Comparison of ENCODE assay signal across 8 mouse cellular contexts in the genomic region with DNA sequence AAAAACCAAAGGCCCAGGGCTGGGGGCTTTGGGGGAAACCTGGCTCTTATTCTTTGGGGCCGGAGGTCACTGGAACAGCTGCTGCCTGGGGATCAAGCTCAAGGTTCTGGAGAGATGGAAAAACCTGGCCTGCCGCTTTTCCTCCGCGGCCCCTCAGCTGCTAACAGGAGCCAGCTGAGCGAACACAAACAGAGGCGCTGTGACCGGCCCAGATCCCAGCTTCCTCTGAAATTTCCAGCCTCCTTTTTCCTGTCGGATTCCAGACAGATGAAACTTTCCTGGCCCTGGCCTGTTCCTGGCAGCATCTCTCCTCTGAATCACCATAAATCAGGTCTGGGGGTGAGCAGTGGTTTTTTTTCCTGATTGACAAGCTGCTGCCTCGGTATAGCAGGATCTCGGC. TPM values are rescaled to one million over a fixed set of nuclear protein-coding genes. Genes with fewer than 3 reads are reported as not detected.
DNase-seq lines count a peak whose midpoint lies in the region; ATAC-seq lines count a peak whose summit lies in the region.

No protein-coding gene starts in this region.

- H3K4me2 ChIP-seq in heart, embryonic 12.5 days: peak overlapping the region; percentile 33
- peak overlapping the region; percentile 31 for H3K4me2 ChIP-seq in kidney, embryonic 16.5 days (replicated peaks; ENCODE audit: low read depth, low read length)
- 0 out of 2 replicates have a peak overlapping the region, but pooled peaks have one; percentile 2 for H3K4me2 ChIP-seq in neural tube, embryonic 15.5 days

- H3K4me1 ChIP-seq in heart, embryonic 12.5 days (replicated peaks): peaks cover 39% of the 10 kb centered on the region
- peaks cover 27% of the 10 kb centered on the region for H3K4me1 ChIP-seq in kidney, embryonic 16.5 days (ENCODE audit: insufficient read depth, low read length)
- peaks cover 24% of the 10 kb centered on the region for H3K4me1 ChIP-seq in neural tube, embryonic 15.5 days

- 16% methylated on average over 10 of the region's 10 CpGs for WGBS in heart, embryonic 12.5 days
- WGBS in kidney, embryonic 16.5 days: 3% methylated on average over 10 of the region's 10 CpGs
- 18% methylated on average over 10 of the region's 10 CpGs for WGBS in neural tube, embryonic 15.5 days

- H3K27ac ChIP-seq in heart, embryonic 12.5 days (ENCODE audit: poor library complexity, severe bottlenecking): peak overlapping the region; percentile 80
- H3K27ac ChIP-seq in kidney, embryonic 16.5 days (ENCODE audit: low read length): peak overlapping the region; percentile 66
- no peak overlapping the region; the same call in 1 of the 2 replicates for H3K27ac ChIP-seq in neural tube, embryonic 15.5 days (replicated peaks)

- peak; percentile 68 for ATAC-seq in heart, embryonic 12.5 days (ENCODE audit: insufficient number of reproducible peaks, low FRiP score)
- ATAC-seq in kidney, embryonic 16.5 days (ENCODE audit: low FRiP score, low TSS enrichment): peak; percentile 74; the same call in 1 of the 2 replicates
- ATAC-seq in neural tube, embryonic 15.5 days (ENCODE audit: low FRiP score): no peak

- no peaks in the 10 kb centered on the region for H3K36me3 ChIP-seq in heart, embryonic 12.5 days
- no peaks in the 10 kb centered on the region for H3K36me3 ChIP-seq in kidney, embryonic 16.5 days (ENCODE audit: insufficient read depth, low read length)
- no peaks in the 10 kb centered on the region for H3K36me3 ChIP-seq in neural tube, embryonic 15.5 days

- no peaks in the 10 kb centered on the region for H3K27me3 ChIP-seq in heart, embryonic 12.5 days (replicated peaks)
- H3K27me3 ChIP-seq in kidney, embryonic 16.5 days (ENCODE audit: insufficient read depth, low read length): no peaks in the 10 kb centered on the region
- peaks cover 3% of the 10 kb centered on the region for H3K27me3 ChIP-seq in neural tube, embryonic 15.5 days (replicated peaks)

- H3K9ac ChIP-seq in heart, embryonic 12.5 days: no peak overlapping the region
- H3K9ac ChIP-seq in kidney, embryonic 16.5 days (replicated peaks; ENCODE audit: low read length): peak overlapping the region; percentile 48
- H3K9ac ChIP-seq in neural tube, embryonic 15.5 days (replicated peaks): no peak overlapping the region

- DNase-seq in MN1 (ENCODE audit: low spot score): peak; percentile 39
- DNase-seq in embryo, embryonic 11.5 days (ENCODE audit: low read depth, low spot score): peak; percentile 49
- DNase-seq in layer of hippocampus, adult 11-12 months (ENCODE audit: low spot score): no peak
- no peak for DNase-seq in cerebellum, adult 8-10 months
- no peak for DNase-seq in urinary bladder, postnatal 10 days (ENCODE audit: low spot score)

- H3K9me3 ChIP-seq in heart, embryonic 12.5 days (replicated peaks): no peaks in the 10 kb centered on the region
- H3K9me3 ChIP-seq in kidney, embryonic 16.5 days (ENCODE audit: low read length): no peaks in the 10 kb centered on the region
- H3K9me3 ChIP-seq in neural tube, embryonic 15.5 days (replicated peaks): no peaks in the 10 kb centered on the region

- no peak overlapping the region for H3K4me3 ChIP-seq in heart, embryonic 12.5 days
- H3K4me3 ChIP-seq in kidney, embryonic 16.5 days (ENCODE audit: low read length): no peak overlapping the region
- H3K4me3 ChIP-seq in neural tube, embryonic 15.5 days (replicated peaks): no peak overlapping the region

RNA-seq across cellular contexts. Expression of a gene that starts 44.9 kb away (rescaled TPM):
- 10.0 and 10.3 TPM in 2 replicates for polyA plus RNA-seq in heart, embryonic 12.5 days (2016; fragmentation: Nextera tagmentation; extraction: Ambion mirVana)
- polyA plus RNA-seq in kidney, embryonic 16.5 days (2015; fragmentation: Nextera tagmentation; extraction: Ambion mirVana): 51.0 and 63.2 TPM in 2 replicates
- polyA plus RNA-seq in neural tube, embryonic 15.5 days (2015; fragmentation: Nextera tagmentation; extraction: Ambion mirVana): 25.9 and 29.5 TPM in 2 replicates

Comparison
In these comparisons a context has a peak if more than half of its experiments do, and no peak if none do; other contexts are left out.
1. DNase-seq: peak in MN1 (single experiment) and embryo, embryonic 11.5 days (single experiment); none in layer of hippocampus, adult 11-12 months (single experiment), cerebellum, adult 8-10 months (single experiment) and urinary bladder, postnatal 10 days (single experiment).
2. Peak in every context shown above with its lines, with median percentiles within 50 percentile points of each other: H3K4me2 ChIP-seq.